Mouse (Mus musculus) mature B cell (primary cell): ENCODE data around the gene Olfr959.

ENCODE experiments used
- in situ Hi-C: fragments of 300-500 bp; cut with MboI; formaldehyde crosslinking; loops from 2 replicates; pipeline ENCODE4 v1.14.3; 2019

The Olfr959 gene

GRCm38 (mm10) chr9:39575469-39575868, at the start of gene Olfr959:
Gene Olfr959, minus strand, starts transcription at chr9:39575569.
- in situ Hi-C loops, result no loop called here

- in situ Hi-C loops, result no loop called here
These were observed 49.3 kb upstream of the Olfr959 start for GRCm38 (mm10) chr9:39624711-39625110.

- in situ Hi-C loops, result no loop called here
These were observed 48.4 kb upstream of the Olfr959 start for GRCm38 (mm10) chr9:39623783-39624182.

DNA sequence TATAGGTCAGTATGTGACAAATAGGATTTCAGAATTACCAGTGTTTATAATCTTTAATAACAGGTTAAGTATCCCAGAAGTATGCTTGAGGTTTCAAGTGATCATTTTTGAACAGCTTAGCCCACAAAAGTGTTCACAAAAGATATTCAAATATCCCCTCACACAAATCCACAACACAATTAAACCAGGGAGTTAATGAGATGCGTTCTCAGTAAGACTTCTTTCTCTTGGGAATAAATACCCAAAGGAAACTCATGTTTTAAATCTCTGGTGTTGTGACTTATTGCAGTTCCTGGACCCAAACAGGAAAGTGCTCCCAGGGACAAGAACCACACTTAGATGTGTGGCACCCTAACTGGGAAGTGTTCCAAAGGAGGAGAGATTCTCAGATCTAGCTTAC, 45.7 kb upstream of the Olfr959 start, which contains the start of gene Olfr960:
TSS of gene Olfr960 (plus strand) at position 301 of the 400 bp plus-strand sequence.
- in situ Hi-C loops, result no loop called here

GRCm38 (mm10) chr9:39611953-39612352, 36.6 kb upstream of the Olfr959 start:
- in situ Hi-C loops, result no loop called here

DNA sequence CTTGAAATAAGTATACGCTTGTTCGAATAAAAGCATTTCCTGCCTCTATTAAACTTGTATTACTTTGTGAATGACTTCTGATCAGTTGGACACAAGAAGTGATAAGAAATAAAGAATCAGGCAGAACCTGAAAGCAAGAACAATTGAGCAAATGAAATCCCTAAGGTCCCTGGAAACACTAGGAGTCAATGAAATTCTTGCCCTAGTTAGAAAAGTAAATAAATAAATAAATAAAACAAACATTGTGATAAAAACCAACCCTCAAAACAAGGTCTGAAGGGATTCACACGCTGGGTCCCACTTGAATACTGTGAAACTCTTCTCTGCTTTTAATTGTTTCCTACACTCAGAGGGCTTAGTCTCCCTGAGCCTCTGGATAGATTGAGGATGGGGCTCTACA, 35.0 kb upstream of the Olfr959 start, which contains the start of gene Olfr148:
TSS of gene Olfr148 (plus strand) at position 301 of the 400 bp plus-strand sequence.
- in situ Hi-C loops, result no loop called here

DNA sequence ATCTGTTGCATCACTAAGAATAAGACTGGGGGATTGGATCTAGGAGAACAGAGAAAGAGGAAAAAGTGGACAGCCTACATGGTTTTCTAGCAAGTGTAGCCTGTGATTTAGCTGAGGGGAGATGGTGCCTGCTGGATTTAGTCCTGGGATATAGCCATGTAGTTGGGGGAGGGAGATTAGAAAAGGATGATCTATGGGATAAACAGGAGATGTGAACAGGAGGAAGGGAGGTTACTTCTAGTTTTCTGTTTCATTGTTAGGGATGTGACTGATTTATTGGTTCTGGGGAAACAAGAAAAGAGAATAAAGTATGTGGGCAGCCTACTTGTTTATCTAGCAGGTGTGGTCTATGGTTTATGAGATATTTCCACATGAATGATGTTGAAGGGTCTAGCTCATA, 33.1 kb upstream of the Olfr959 start:
- in situ Hi-C loops, result no loop called here

- in situ Hi-C loops, result no loop called here
These were observed 28.7 kb upstream of the Olfr959 start, which contains the start of gene AW551984 for GRCm38 (mm10) chr9:39603999-39604453. Gene AW551984, minus strand, starts transcription at chr9:39604403.

GRCm38 (mm10) chr9:39603333-39603845, 28.0 kb upstream of the Olfr959 start:
- in situ Hi-C loops, result no loop called here

DNA sequence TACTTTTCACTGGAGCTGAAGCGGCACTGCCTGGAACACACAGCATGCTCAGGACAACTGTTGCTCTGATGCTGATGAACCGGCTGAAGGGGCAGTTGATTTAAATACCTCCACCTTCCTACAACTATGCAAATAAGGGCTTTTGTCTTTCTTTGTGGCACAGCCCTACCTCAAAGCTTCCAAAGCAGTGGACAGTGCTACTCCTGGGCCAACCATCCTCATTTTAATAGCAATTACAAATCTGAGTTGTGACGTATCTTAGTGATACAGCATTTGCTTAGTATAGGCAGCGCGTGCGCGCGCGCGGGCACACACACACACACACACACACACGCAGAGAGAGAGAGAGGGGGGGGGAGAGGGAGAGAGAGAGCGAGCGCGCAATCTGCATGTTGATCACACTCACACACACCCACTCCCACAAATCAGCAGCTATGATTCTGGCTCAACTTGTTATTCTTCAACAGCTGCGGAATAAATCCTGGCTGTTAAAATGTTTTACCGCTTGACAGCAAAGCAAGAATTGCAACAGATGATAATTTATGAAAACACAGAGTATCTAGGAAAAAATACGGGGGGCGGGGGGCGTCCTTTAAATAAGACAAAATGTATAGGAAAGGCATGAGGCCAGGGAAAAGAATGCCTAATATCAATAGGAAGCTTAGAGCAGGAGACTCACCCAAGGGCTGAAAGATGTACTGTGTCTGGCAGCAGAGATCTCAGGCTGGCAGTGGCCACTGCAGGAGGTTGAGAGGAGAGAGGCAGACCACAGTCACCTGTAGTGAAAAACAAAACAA, 27.4 kb upstream of the Olfr959 start:
- in situ Hi-C loops, result no loop called here

GRCm38 (mm10) chr9:39577050-39577449, 1.7 kb upstream of the Olfr959 start:
- in situ Hi-C loops, result no loop called here

- in situ Hi-C loops, result no loop called here
These were observed 17.1 kb downstream of the Olfr959 start for GRCm38 (mm10) chr9:39558349-39558647.

- in situ Hi-C loops, result no loop called here
These were observed 17.6 kb downstream of the Olfr959 start for GRCm38 (mm10) chr9:39557529-39558348.

- in situ Hi-C loops, result no loop called here
These were observed 21.4 kb downstream of the Olfr959 start, which contains the start of gene Olfr958 for GRCm38 (mm10) chr9:39553946-39554345. Gene Olfr958, minus strand, starts transcription at chr9:39554054.

DNA sequence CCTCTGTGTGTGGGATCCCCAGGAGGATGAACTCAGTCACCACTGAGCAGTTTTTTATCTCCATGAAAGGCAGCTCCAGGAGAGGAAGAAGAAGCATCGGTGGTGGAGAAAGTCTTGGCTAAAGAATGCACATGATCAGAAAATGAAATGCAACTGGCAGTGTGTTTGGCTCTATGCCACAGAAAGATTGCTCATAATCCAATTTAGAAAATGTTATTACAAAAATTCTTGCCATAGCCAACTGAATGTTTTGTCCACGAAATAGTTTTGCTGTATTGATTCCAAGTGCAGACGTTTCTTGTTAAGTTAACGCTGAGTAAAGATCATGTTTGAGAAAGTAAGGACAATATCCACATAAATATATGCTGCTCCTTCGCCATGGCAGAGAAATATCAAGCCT, 24.6 kb downstream of the Olfr959 start:
- in situ Hi-C loops, result no loop called here

DNA sequence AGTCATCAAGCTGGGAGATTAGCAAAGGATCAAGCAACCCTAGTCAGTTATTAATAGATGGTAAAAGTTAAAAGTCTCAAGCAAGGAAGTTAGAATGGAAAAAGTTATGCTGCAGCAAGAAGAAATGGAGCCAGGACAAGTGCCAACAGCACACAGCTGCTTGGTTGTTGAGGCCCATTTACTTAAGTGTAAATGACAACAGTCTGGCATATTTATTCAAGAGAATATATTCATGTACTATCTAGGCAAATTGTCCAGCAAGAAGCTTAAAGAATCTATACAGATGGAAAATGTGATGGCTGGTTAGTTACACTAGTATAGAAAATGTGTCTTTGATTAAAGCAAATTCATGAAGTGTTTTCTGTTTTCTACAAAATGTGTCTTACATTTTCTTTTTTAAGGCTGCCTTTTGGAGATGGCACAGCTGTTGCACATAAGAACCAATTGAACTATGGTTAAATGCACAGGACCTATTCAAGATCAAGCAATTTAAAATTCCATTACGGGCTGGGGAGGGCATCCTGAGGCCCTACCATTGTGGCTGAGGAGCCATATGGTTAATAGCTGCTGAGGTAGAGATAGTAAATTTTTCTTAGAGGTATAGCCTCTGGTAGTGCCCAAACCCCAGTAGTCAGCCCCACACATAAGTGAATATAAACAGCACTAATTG, 51.6 kb downstream of the Olfr959 start:
- in situ Hi-C loops, result no loop called here
